Mouse (Mus musculus): ENCODE measurements around the gene Gm5624.
"Not testable (repeated sequence)": the region's sequence is repeated elsewhere in the genome, so short reads cannot be mapped to it uniquely, and the experiment has no call there.

The Gm5624 gene

GRCm38 (mm10) chr14:44627737-44628136 is at the start of gene Gm5624:
Gene Gm5624, minus strand, starts transcription at chr14:44627938.
- DNase-seq, result not testable (repeated sequence)

DNA sequence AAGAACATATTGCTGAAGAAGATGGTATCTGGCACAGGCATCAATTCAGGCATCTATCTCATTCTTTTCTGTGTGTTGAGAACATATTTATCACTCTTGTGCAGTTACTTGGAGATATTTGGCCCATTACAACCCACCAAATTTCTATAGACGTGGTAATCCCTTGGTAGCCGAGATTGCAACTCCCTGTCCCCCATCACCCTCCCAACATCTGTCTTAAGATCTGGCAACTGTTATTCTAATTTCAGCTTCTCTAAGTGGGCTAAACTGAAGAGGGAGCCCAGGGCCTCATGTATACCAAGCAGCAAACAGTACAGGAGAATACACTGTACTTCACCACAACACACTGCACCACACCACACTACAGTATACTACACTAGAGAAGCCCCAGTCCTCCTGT is 36.0 kb downstream of the Gm5624 start:
- DNase-seq, result not testable (repeated sequence)

DNA sequence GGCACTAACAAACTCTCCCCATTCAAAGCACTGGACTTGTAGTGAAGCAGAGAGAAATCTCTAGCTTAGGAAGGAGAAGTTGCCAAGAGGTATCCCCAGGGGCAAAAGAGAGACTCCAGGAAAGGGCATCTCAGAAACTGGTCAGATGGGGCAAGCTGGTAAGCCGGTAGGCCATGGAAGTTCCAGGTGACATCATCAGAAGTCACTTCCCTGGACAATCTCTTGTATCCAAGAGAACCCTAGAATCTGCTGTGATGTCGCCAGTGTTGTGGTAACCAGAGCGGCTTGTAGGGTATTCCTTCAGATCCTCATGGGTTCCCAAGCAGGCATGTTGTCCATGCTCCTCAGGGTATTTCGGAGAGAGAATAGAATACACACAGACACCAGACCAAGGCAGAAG is 44.9 kb downstream of the Gm5624 start, which contains the start of gene Gm8247:
Gene Gm8247 (plus strand): TSS at position 301 of the 400 bp plus-strand sequence.
- not testable (repeated sequence) for DNase-seq

GRCm38 (mm10) chr14:44547961-44548360 is 79.8 kb downstream of the Gm5624 start:
- DNase-seq, result not testable (repeated sequence)

DNA sequence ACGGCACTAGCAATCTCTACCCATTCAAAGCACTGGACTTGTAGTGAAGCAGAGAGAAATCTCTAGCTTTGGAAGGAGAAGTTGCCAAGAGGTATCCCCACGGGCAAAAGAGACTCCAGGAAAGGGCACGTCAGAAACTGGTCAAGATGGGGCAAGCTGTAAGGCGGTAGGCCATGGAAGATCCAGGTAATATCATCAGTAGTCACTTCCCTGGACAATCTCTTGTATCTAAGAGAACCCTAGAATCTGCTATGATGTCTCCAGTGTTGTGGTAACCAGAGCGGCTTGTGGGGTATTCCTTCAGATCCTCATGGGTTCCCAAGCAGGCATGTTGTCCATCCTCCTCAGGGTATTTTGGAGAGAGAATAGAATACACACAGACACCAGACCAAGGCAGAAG is 109.8 kb downstream of the Gm5624 start, which contains the start of gene Gm17093:
Gene Gm17093 (plus strand): TSS at position 301 of the 400 bp plus-strand sequence.
- not testable (repeated sequence) for DNase-seq

Data from retina, postnatal 1 day (tissue).